Mouse (Mus musculus) naive thymus-derived CD4-positive, alpha-beta T cell, adult 2 months (primary cell): ENCODE data around the gene Rab8a.

Experiments
- DNase-seq: peaks from one replicate; pipeline ENCODE4 v3.0.0-alpha.2; 2011; ENCODE audit warnings: low read depth

Gene Rab8a

GRCm38 (mm10) chr8:72146056-72146455, 14.9 kb upstream of the Rab8a start:
- DNase-seq, result no peak

- no peak for DNase-seq
Measured at GRCm38 (mm10) chr8:72146556-72146955, 14.4 kb upstream of the Rab8a start.

GRCm38 (mm10) chr8:72147266-72147665, 13.7 kb upstream of the Rab8a start:
- no peak for DNase-seq

- DNase-seq, result no peak
Measured at GRCm38 (mm10) chr8:72149056-72149455, 11.9 kb upstream of the Rab8a start.

GRCm38 (mm10) chr8:72151418-72152078, 9.5 kb upstream of the Rab8a start:
- DNase-seq, result no peak

- no peak for DNase-seq
Measured at GRCm38 (mm10) chr8:72153382-72153781, 7.6 kb upstream of the Rab8a start.

- no peak for DNase-seq
Measured at GRCm38 (mm10) chr8:72158096-72158495, 2.9 kb upstream of the Rab8a start.

GRCm38 (mm10) chr8:72158726-72159125, 2.3 kb upstream of the Rab8a start:
- no peak for DNase-seq

- DNase-seq, result peak; percentile 62
Measured at GRCm38 (mm10) chr8:72160007-72160406, 993 bp upstream of the Rab8a start.

GRCm38 (mm10) chr8:72162821-72163220, 1.8 kb downstream of the Rab8a start:
- peak; percentile 58 for DNase-seq

- peak; percentile 85 for DNase-seq
Measured at GRCm38 (mm10) chr8:72169098-72169668, 8.2 kb downstream of the Rab8a start.

GRCm38 (mm10) chr8:72169681-72170249, 8.8 kb downstream of the Rab8a start:
- DNase-seq, result no peak

- peak; percentile 84 for DNase-seq
Measured at GRCm38 (mm10) chr8:72177346-72177925, 16.4 kb downstream of the Rab8a start.

GRCm38 (mm10) chr8:72183554-72184202, 22.7 kb downstream of the Rab8a start:
- DNase-seq, result no peak

- no peak for DNase-seq
Measured at GRCm38 (mm10) chr8:72187793-72188331, 26.9 kb downstream of the Rab8a start.

GRCm38 (mm10) chr8:72189417-72190214, 28.6 kb downstream of the Rab8a start, which contains the start of gene Hsh2d:
TSS of gene Hsh2d (plus strand) at chr8:72189638.
- DNase-seq, result peak; percentile 89

- peak; percentile 48 for DNase-seq
Measured at GRCm38 (mm10) chr8:72190215-72190539, 29.2 kb downstream of the Rab8a start.

- no peak for DNase-seq
Measured at GRCm38 (mm10) chr8:72192065-72192464, 31.1 kb downstream of the Rab8a start.

- DNase-seq, result no peak
Measured at GRCm38 (mm10) chr8:72197997-72198396, 37.0 kb downstream of the Rab8a start.

GRCm38 (mm10) chr8:72208582-72208981, 47.6 kb downstream of the Rab8a start:
- DNase-seq, result no peak

- DNase-seq, result no peak
Measured at GRCm38 (mm10) chr8:72210222-72210621, 49.2 kb downstream of the Rab8a start.

GRCm38 (mm10) chr8:72210710-72211109, 49.7 kb downstream of the Rab8a start:
- peak; percentile 51 for DNase-seq
